Mouse (Mus musculus) hindbrain, embryonic 11.5 days (tissue): ENCODE data around the gene Fam71e2. TPM values are rescaled to one million over a fixed set of nuclear protein-coding genes. Genes with fewer than 3 reads are reported as not detected.

Experiments used
- ATAC-seq: fragments of 200-750 bp; cut with Nextera tagmentation; 2 replicates; pipeline ENCODE4 v1.8.0; 2017; ENCODE audit warnings: mild to moderate bottlenecking, moderate TSS enrichment, moderate library complexity; ENCODE audit not compliant: low FRiP score
- DNase-seq: peaks from one replicate; pipeline ENCODE4 v3.0.0-alpha.2; 2015; ENCODE audit warnings: low spot score
- H3K27ac ChIP-seq: fragments of 300-500 bp; sonication (generic); 2 replicates; pipeline ENCODE4 v1.5.1; 2014; ENCODE audit warnings: mild to moderate bottlenecking, low read depth, low read length
- H3K27me3 ChIP-seq: fragments of 300-500 bp; sonication (generic); 2 replicates; pipeline ENCODE4 v1.6.1; 2014; ENCODE audit warnings: mild to moderate bottlenecking, low read length, moderate library complexity, mixed read lengths; ENCODE audit not compliant: control insufficient read depth, insufficient read depth
- H3K36me3 ChIP-seq: fragments of 300-500 bp; sonication (generic); 2 replicates; pipeline ENCODE4 v1.6.1; 2014; ENCODE audit warnings: mild to moderate bottlenecking, low read length, moderate library complexity, mixed read lengths; ENCODE audit not compliant: control insufficient read depth, insufficient read depth
- H3K4me1 ChIP-seq: fragments of 300-500 bp; sonication (generic); replicated peaks from 2 replicates; pipeline ENCODE4 v1.6.1; 2014; ENCODE audit warnings: low read length, mixed read lengths; ENCODE audit not compliant: control insufficient read depth, insufficient read depth
- H3K4me2 ChIP-seq: fragments of 300-500 bp; sonication (generic); replicated peaks from 2 replicates; pipeline ENCODE4 v1.6.1; 2014; ENCODE audit warnings: mild to moderate bottlenecking, low read depth, low read length
- H3K4me3 ChIP-seq: fragments of 300-500 bp; sonication (generic); 2 replicates; pipeline ENCODE4 v1.5.1; 2014; ENCODE audit warnings: low read depth, low read length
- H3K9ac ChIP-seq: fragments of 300-500 bp; sonication (generic); 2 replicates; pipeline ENCODE4 v1.6.1; 2014; ENCODE audit warnings: low read depth, low read length
- H3K9me3 ChIP-seq: fragments of 300-500 bp; sonication (generic); 2 replicates; pipeline ENCODE4 v1.6.1; 2016; ENCODE audit warnings: low read length; ENCODE audit not compliant: control insufficient read depth
- WGBS: fragments of 180-500 bp; shearing (Covaris S2); extraction: QIAGEN DNeasy Blood & Tissue Kit; methylation state at CpG from one replicate; pipeline ENCODE4 v1.1.7; 2014; 5-methylcytosine and 5-hydroxymethylcytosine counted together
- polyA plus RNA-seq: library from polyadenylated mRNA; unstranded; fragments of >200 nt; fragmentation: Nextera tagmentation; extraction: Ambion mirVana; gene quantifications from 2 replicates; pipeline ENCODE4 v1.2.1, GENCODE M21; 2014

The Fam71e2 gene
- polyA plus RNA-seq, 1 experiment from 2014 or later: not detected

GRCm38 (mm10) chr7:4783667-4784268 lies 12.7 kb upstream of the Fam71e2 start:
- Histone ChIP-seq H3K9ac (no peak overlapping the region), H3K9me3 (no peaks in the 10 kb centered on the region), H3K36me3 (no peaks in the 10 kb centered on the region), H3K27me3 (peaks cover 5% of the 10 kb centered on the region), H3K4me1 (no peaks in the 10 kb centered on the region), H3K27ac (no peak overlapping the region), H3K4me3 (no peak overlapping the region), H3K4me2 (no peak overlapping the region)
- DNase-seq (no peak), ATAC-seq (no peak)
- 79% methylated on average over 14 of the region's 14 CpGs for WGBS

- no peaks in the 10 kb centered on the region for H3K9me3 ChIP-seq
- no peak within 1 kb of the TSS for H3K9ac ChIP-seq
- WGBS: 75% methylated on average over 2 of the region's 2 CpGs
- ATAC-seq (no peak), DNase-seq (no peak)
- no peaks in the 10 kb centered on the region for H3K36me3 ChIP-seq
- H3K4me2 ChIP-seq: no peak within 1 kb of the TSS
- peaks cover 14% of the 10 kb centered on the region for H3K27me3 ChIP-seq
- H3K4me3 ChIP-seq: no peak within 1 kb of the TSS
- H3K27ac ChIP-seq: no peak within 1 kb of the TSS
- no peaks in the 10 kb centered on the region for H3K4me1 ChIP-seq
These were observed 11.7 kb upstream of the Fam71e2 start, which contains the start of the genes Il11 and Tmem190 for GRCm38 (mm10) chr7:4782759-4783158. Gene Il11, minus strand, starts transcription at chr7:4782859. Gene Tmem190, plus strand, starts transcription at chr7:4782937.

- no peaks in the 10 kb centered on the region for H3K9me3 ChIP-seq
- peaks cover 21% of the 10 kb centered on the region for H3K27me3 ChIP-seq
- ATAC-seq: no peak
- no peak for DNase-seq
- H3K27ac ChIP-seq: no peak overlapping the region
- WGBS: 56% methylated on average over 3 of the region's 3 CpGs
- H3K4me3 ChIP-seq: no peak overlapping the region
- H3K36me3 ChIP-seq: no peaks in the 10 kb centered on the region
- no peaks in the 10 kb centered on the region for H3K4me1 ChIP-seq
- H3K4me2 ChIP-seq: no peak overlapping the region
- H3K9ac ChIP-seq: no peak overlapping the region
These were observed 11.0 kb upstream of the Fam71e2 start for GRCm38 (mm10) chr7:4782130-4782529.

- peaks cover 40% of the 10 kb centered on the region for H3K27me3 ChIP-seq
- no peaks in the 10 kb centered on the region for H3K36me3 ChIP-seq
- no peak for ATAC-seq
- H3K9ac ChIP-seq: no peak overlapping the region
- DNase-seq: no peak
- H3K9me3 ChIP-seq: no peaks in the 10 kb centered on the region
- 29% methylated on average over 3 of the region's 5 CpGs for WGBS
- peaks cover 3% of the 10 kb centered on the region; the same call in 1 of the 2 replicates for H3K4me1 ChIP-seq
- no peak overlapping the region for H3K27ac ChIP-seq
- no peak overlapping the region for H3K4me2 ChIP-seq
- no peak overlapping the region for H3K4me3 ChIP-seq
These were observed 8.8 kb upstream of the Fam71e2 start for GRCm38 (mm10) chr7:4779921-4780320.

- Histone ChIP-seq H3K27me3 (peaks cover 40% of the 10 kb centered on the region), H3K9me3 (no peaks in the 10 kb centered on the region), H3K4me3 (no peak overlapping the region), H3K4me1 (peaks cover 3% of the 10 kb centered on the region; the same call in 1 of the 2 replicates), H3K9ac (no peak overlapping the region), H3K36me3 (no peaks in the 10 kb centered on the region), H3K27ac (no peak overlapping the region), H3K4me2 (no peak overlapping the region)
- 6% methylated on average over 17 of the region's 20 CpGs for WGBS
- no peak for DNase-seq
- ATAC-seq: 0 out of 2 replicates have a peak, but pooled peaks have one; percentile 11
These were observed 6.9 kb upstream of the Fam71e2 start for GRCm38 (mm10) chr7:4777851-4778637.

- Histone ChIP-seq H3K27ac (no peak overlapping the region), H3K9ac (peak overlapping the region; percentile 21; the same call in 1 of the 2 replicates)
These were observed 6.0 kb upstream of the Fam71e2 start for GRCm38 (mm10) chr7:4776861-4777830.

GRCm38 (mm10) chr7:4776131-4776530 lies 5.0 kb upstream of the Fam71e2 start:
- Histone ChIP-seq H3K4me2 (no peak overlapping the region), H3K36me3 (no peaks in the 10 kb centered on the region), H3K27me3 (peaks cover 40% of the 10 kb centered on the region), H3K9ac (no peak overlapping the region), H3K27ac (no peak overlapping the region), H3K4me1 (peaks cover 3% of the 10 kb centered on the region; the same call in 1 of the 2 replicates), H3K4me3 (no peak overlapping the region), H3K9me3 (no peaks in the 10 kb centered on the region)
- no peak for ATAC-seq
- WGBS: 55% methylated on average over 10 of the region's 10 CpGs
- DNase-seq: no peak

More at GRCm38 (mm10) chr7:4776861-4777830, 6.0 kb upstream of the Fam71e2 start:
- peak; percentile 78 for DNase-seq
- WGBS: 1% methylated on average over 45 of the region's 56 CpGs
- peak overlapping the region; percentile 16 for H3K4me3 ChIP-seq
- ATAC-seq: peak; percentile 86
- no peaks in the 10 kb centered on the region for H3K9me3 ChIP-seq
- peaks cover 40% of the 10 kb centered on the region for H3K27me3 ChIP-seq
- no peaks in the 10 kb centered on the region for H3K36me3 ChIP-seq
- peaks cover 3% of the 10 kb centered on the region; the same call in 1 of the 2 replicates for H3K4me1 ChIP-seq
- peak overlapping the region; percentile 36 for H3K4me2 ChIP-seq

- no peak overlapping the region for H3K4me3 ChIP-seq
- 19% methylated on average over 4 of the region's 4 CpGs for WGBS
- DNase-seq: no peak
- no peak overlapping the region for H3K9ac ChIP-seq
- no peak for ATAC-seq
- no peak overlapping the region for H3K27ac ChIP-seq
- H3K4me2 ChIP-seq: no peak overlapping the region
- H3K9me3 ChIP-seq: no peaks in the 10 kb centered on the region
- H3K36me3 ChIP-seq: no peaks in the 10 kb centered on the region
- H3K4me1 ChIP-seq: no peaks in the 10 kb centered on the region
- H3K27me3 ChIP-seq: no peaks in the 10 kb centered on the region
These were observed 6.0 kb downstream of the Fam71e2 start for GRCm38 (mm10) chr7:4764946-4765710.
